Mouse (Mus musculus) MEL (cell line): ENCODE data around the gene Nf2.

Experiments
- CTCF ChIP-seq, 3 experiments: IDR thresholded peaks in 2 of 3; conservative IDR thresholded peaks in 1 of 3; 2 replicates each; pipeline ENCODE4 v1.5.1; 2011 to 2012; ENCODE audit warnings: low read length in 3 of 3, low read depth in 2 of 3, mild to moderate bottlenecking in 2 of 3, improper control_type of control experiment in 1 of 3, inconsistent platforms in 1 of 3, mixed read lengths in 1 of 3, moderate library complexity in 1 of 3; ENCODE audit not compliant: control insufficient read depth in 1 of 3, insufficient read depth in 1 of 3, poor library complexity in 1 of 3, severe bottlenecking in 1 of 3
- EP300 ChIP-seq, 2 experiments: IDR thresholded peaks; 2 replicates each; pipeline ENCODE4 v1.6.1; 2011; ENCODE audit warnings: improper control_type of control experiment in 2 of 2, low read length in 2 of 2, low read depth in 1 of 2, mild to moderate bottlenecking in 1 of 2
- MAFK ChIP-seq: IDR thresholded peaks from 2 replicates; pipeline ENCODE4 v1.6.1; 2011; ENCODE audit warnings: low read depth, mild to moderate bottlenecking, low read length, improper control_type of control experiment, borderline replicate concordance
- MAX ChIP-seq: IDR thresholded peaks from 2 replicates; pipeline ENCODE4 v1.6.1; 2011; ENCODE audit warnings: low read length, improper control_type of control experiment
- MEF2A ChIP-seq: IDR thresholded peaks from 2 replicates; pipeline ENCODE4 v1.6.1; 2014; ENCODE audit warnings: low read depth, mild to moderate bottlenecking, inconsistent platforms, low read length, improper control_type of control experiment; ENCODE audit not compliant: poor library complexity, insufficient replicate concordance, severe bottlenecking; ENCODE audit errors: extremely low read depth
- MYC ChIP-seq: IDR thresholded peaks from 2 replicates; pipeline ENCODE4 v1.6.1; 2011; ENCODE audit warnings: low read depth, mild to moderate bottlenecking, low read length, improper control_type of control experiment, moderate library complexity
- NELFE ChIP-seq: IDR thresholded peaks from 2 replicates; pipeline ENCODE4 v1.6.1; 2011; ENCODE audit warnings: low read depth, low read length, improper control_type of control experiment
- POLR2AphosphoS5 ChIP-seq: IDR thresholded peaks from 2 replicates; pipeline ENCODE4 v1.6.1; 2012; ENCODE audit warnings: low read depth, borderline replicate concordance, mild to moderate bottlenecking, inconsistent platforms, low read length, moderate library complexity, mixed read lengths

DNA sequence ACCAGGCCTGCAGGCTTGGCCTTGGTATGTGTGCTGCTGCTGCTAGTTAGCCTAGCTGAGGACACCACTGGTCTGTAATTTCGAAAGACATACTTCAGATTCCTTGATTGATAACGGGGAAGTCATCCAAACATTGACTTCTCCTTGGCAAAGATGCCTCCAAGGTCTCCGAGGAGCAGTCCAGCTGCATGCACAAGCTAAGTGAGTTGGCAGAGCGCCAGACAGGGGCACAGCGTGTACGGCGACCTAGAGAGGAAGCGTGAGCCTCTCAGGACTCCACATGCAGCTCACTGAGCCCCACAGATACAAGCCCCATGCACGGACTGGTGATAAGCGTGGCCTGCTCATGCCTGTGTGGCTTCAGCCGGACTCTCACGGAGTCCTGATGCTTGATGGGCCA, 119.7 kb downstream of the Nf2 start:
- TF ChIP-seq MAX (peak; percentile 86), MAFK (no peak), EP300 (IDR thresholded peaks at IDR 0.05; ENCODE audit: low read depth in 1 of 2, low read length in 2 of 2) (peak; percentile 38 to 72), MEF2A (no peak), MYC (peak; percentile 90), CTCF (IDR thresholded peaks at IDR 0.05 in 2 of 3, conservative IDR thresholded peaks at IDR 0.05 in 1 of 3; ENCODE audit: control insufficient read depth in 1 of 3, insufficient read depth in 1 of 3, low read depth in 2 of 3, low read length in 3 of 3, poor library complexity in 1 of 3, severe bottlenecking in 1 of 3) (no peak), NELFE (no peak), POLR2AphosphoS5 (no peak)
